Mouse (Mus musculus) liver, embryonic 11.5 days (tissue): ENCODE results near the gene Rccd1. TPM values are rescaled to one million over a fixed set of nuclear protein-coding genes. Genes with fewer than 3 reads are reported as not detected.
A peak's percentile ranks its signal among the peaks of the same experiment; 100 is the strongest.

ENCODE experiments used
- ATAC-seq: fragments of 200-750 bp; cut with Nextera tagmentation; replicated peaks from 2 replicates; pipeline ENCODE4 v1.8.0; 2017; ENCODE audit warnings: moderate number of reproducible peaks, mild to moderate bottlenecking, moderate TSS enrichment, moderate library complexity; ENCODE audit not compliant: low FRiP score
- DNase-seq: peaks from one replicate; pipeline ENCODE4 v3.0.0-alpha.2; 2017; ENCODE audit warnings: low spot score
- H3K27ac ChIP-seq: fragments of 300-500 bp; sonication (generic); 2 replicates; pipeline ENCODE4 v1.5.1; 2014; ENCODE audit warnings: mild to moderate bottlenecking, low read depth, low read length, control low read depth
- H3K27me3 ChIP-seq: fragments of 300-500 bp; sonication (generic); replicated peaks from 2 replicates; pipeline ENCODE4 v1.6.1; 2014; ENCODE audit warnings: low read length, mixed read lengths; ENCODE audit not compliant: control insufficient read depth, insufficient read depth
- H3K36me3 ChIP-seq: fragments of 300-500 bp; sonication (generic); 2 replicates; pipeline ENCODE4 v1.6.1; 2014; ENCODE audit warnings: mild to moderate bottlenecking, low read length, moderate library complexity, mixed read lengths; ENCODE audit not compliant: control insufficient read depth, insufficient read depth
- H3K4me1 ChIP-seq: fragments of 300-500 bp; sonication (generic); replicated peaks from 2 replicates; pipeline ENCODE4 v1.6.1; 2014; ENCODE audit warnings: low read length, mixed read lengths; ENCODE audit not compliant: control insufficient read depth, insufficient read depth
- H3K4me2 ChIP-seq: fragments of 300-500 bp; sonication (generic); 2 replicates; pipeline ENCODE4 v1.6.1; 2014; ENCODE audit warnings: mild to moderate bottlenecking, control low read depth, moderate library complexity
- H3K4me3 ChIP-seq: fragments of 300-500 bp; sonication (generic); 2 replicates; pipeline ENCODE4 v1.5.1; 2014; ENCODE audit warnings: low read depth, low read length, control low read depth
- H3K9ac ChIP-seq: fragments of 300-500 bp; sonication (generic); 2 replicates; pipeline ENCODE4 v1.6.1; 2014; ENCODE audit warnings: low read depth, low read length, control low read depth
- H3K9me3 ChIP-seq: fragments of 300-500 bp; sonication (generic); 2 replicates; pipeline ENCODE4 v1.6.1; 2016; ENCODE audit warnings: low read length, inconsistent platforms, mixed read lengths; ENCODE audit not compliant: control insufficient read depth
- WGBS: fragments of 180-500 bp; shearing (Covaris S2); extraction: QIAGEN DNeasy Blood & Tissue Kit; methylation state at CpG from one replicate; pipeline ENCODE4 v1.1.7; 2014; 5-methylcytosine and 5-hydroxymethylcytosine counted together
- polyA plus RNA-seq: library from polyadenylated mRNA; unstranded; fragments of >200 nt; fragmentation: Nextera tagmentation; extraction: Ambion mirVana; gene quantifications from 2 replicates; pipeline ENCODE4 v1.2.1, GENCODE M21; 2014

The Rccd1 gene
- polyA plus RNA-seq, 1 experiment from 2014 or later, result 11.4 TPM

- Histone ChIP-seq H3K36me3 (no peaks in the 10 kb centered on the region), H3K4me2 (no peak overlapping the region), H3K27ac (no peak overlapping the region), H3K9me3 (no peaks in the 10 kb centered on the region), H3K4me1 (peaks cover 5% of the 10 kb centered on the region), H3K27me3 (no peaks in the 10 kb centered on the region), H3K4me3 (no peak overlapping the region), H3K9ac (no peak overlapping the region)
- no peak for DNase-seq
- WGBS, result 56% methylated on average over 11 of the region's 11 CpGs
- ATAC-seq, result no peak
Measured at GRCm38 (mm10) chr7:80252886-80253285, 71.4 kb downstream of the Rccd1 start.

GRCm38 (mm10) chr7:80252437-80252836 lies 71.8 kb downstream of the Rccd1 start:
- Histone ChIP-seq H3K4me2 (no peak overlapping the region), H3K27me3 (no peaks in the 10 kb centered on the region), H3K9ac (no peak overlapping the region), H3K4me1 (peaks cover 5% of the 10 kb centered on the region), H3K27ac (no peak overlapping the region), H3K9me3 (no peaks in the 10 kb centered on the region), H3K36me3 (no peaks in the 10 kb centered on the region), H3K4me3 (no peak overlapping the region)
- ATAC-seq (no peak), DNase-seq (no peak)
- WGBS, result 82% methylated on average over 7 of the region's 7 CpGs

GRCm38 (mm10) chr7:80246859-80247258 lies 77.4 kb downstream of the Rccd1 start:
- H3K9me3 ChIP-seq, result no peaks in the 10 kb centered on the region
- peaks cover 7% of the 10 kb centered on the region for H3K4me1 ChIP-seq
- H3K4me2 ChIP-seq, result peak overlapping the region; percentile 75
- no peaks in the 10 kb centered on the region for H3K27me3 ChIP-seq
- WGBS, result 32% methylated on average over 7 of the region's 7 CpGs
- no peaks in the 10 kb centered on the region for H3K36me3 ChIP-seq
- DNase-seq, result no peak
- H3K4me3 ChIP-seq, result peak overlapping the region; percentile 64
- 0 out of 2 replicates have a peak overlapping the region, but pooled peaks have one; percentile 21 for H3K27ac ChIP-seq
- H3K9ac ChIP-seq, result peak overlapping the region; percentile 71; the same call in 1 of the 2 replicates
- ATAC-seq, result no peak

GRCm38 (mm10) chr7:80246148-80246721 lies 78.0 kb downstream of the Rccd1 start, which contains the start of gene Ttll13:
Gene Ttll13, plus strand, starts transcription at chr7:80246376.
- WGBS, result under 1% methylated on average over 48 of the region's 48 CpGs
- ATAC-seq, result peak; percentile 98

GRCm38 (mm10) chr7:80244851-80245250 lies 79.4 kb downstream of the Rccd1 start:
- Histone ChIP-seq H3K9ac (no peak overlapping the region), H3K9me3 (no peaks in the 10 kb centered on the region), H3K27me3 (no peaks in the 10 kb centered on the region), H3K36me3 (peaks cover 6% of the 10 kb centered on the region), H3K4me2 (no peak overlapping the region), H3K4me3 (no peak overlapping the region), H3K27ac (no peak overlapping the region), H3K4me1 (peaks cover 7% of the 10 kb centered on the region)
- ATAC-seq (no peak), DNase-seq (no peak)
- 93% methylated on average over 4 of the region's 4 CpGs for WGBS

More at GRCm38 (mm10) chr7:80246148-80246721, 78.0 kb downstream of the Rccd1 start, which contains the start of gene Ttll13:
- Histone ChIP-seq H3K4me1 (peaks cover 7% of the 10 kb centered on the region), H3K27ac (peak within 1 kb of the TSS; percentile 54), H3K36me3 (no peaks in the 10 kb centered on the region), H3K4me3 (peak within 1 kb of the TSS; percentile 64), H3K9ac (peak within 1 kb of the TSS; percentile 71), H3K27me3 (no peaks in the 10 kb centered on the region), H3K9me3 (no peaks in the 10 kb centered on the region), H3K4me2 (peak within 1 kb of the TSS; percentile 75)
- peak; percentile 96 for DNase-seq

Other genes with a start within 250 kb of the Rccd1 start
- gene Idh2, start 209.1 kb downstream of the Rccd1 start, polyA plus RNA-seq, result 259 and 268 TPM in 2 replicates
- 11.7 and 12.9 TPM in 2 replicates for gene Sema4b, start 137.6 kb downstream of the Rccd1 start, polyA plus RNA-seq
- gene Cib1, start 91.6 kb downstream of the Rccd1 start, polyA plus RNA-seq, result 113 and 114 TPM in 2 replicates
- 6.5 and 7.4 TPM in 2 replicates for gene Gdpgp1, start 91.6 kb downstream of the Rccd1 start, polyA plus RNA-seq
- 0.52 and 1.6 TPM in 2 replicates for gene Ttll13, start 78.1 kb downstream of the Rccd1 start, polyA plus RNA-seq
- 55.1 and 58.4 TPM in 2 replicates for gene Ngrn, start 63.2 kb downstream of the Rccd1 start, polyA plus RNA-seq
- 20.8 and 24.4 TPM in 2 replicates for gene Vps33b, start 54.8 kb downstream of the Rccd1 start, polyA plus RNA-seq
- 148 and 178 TPM in 2 replicates for gene Prc1, start 30.0 kb downstream of the Rccd1 start, polyA plus RNA-seq
- gene Unc45a, start 16.6 kb upstream of the Rccd1 start, polyA plus RNA-seq, result 23.7 and 24.0 TPM in 2 replicates
- 9.7 and 10.5 TPM in 2 replicates for gene Hddc3, start 18.6 kb upstream of the Rccd1 start, polyA plus RNA-seq
- gene Man2a2, start 46.9 kb upstream of the Rccd1 start, polyA plus RNA-seq, result 9.4 and 12.4 TPM in 2 replicates
- 15.2 and 16.4 TPM in 2 replicates for gene Fes, start 63.5 kb upstream of the Rccd1 start, polyA plus RNA-seq
- gene Furin, start 81.0 kb upstream of the Rccd1 start, polyA plus RNA-seq, result 8.3 and 10.4 TPM in 2 replicates
- gene Blm, start 210.7 kb upstream of the Rccd1 start, polyA plus RNA-seq, result 54.8 and 58.3 TPM in 2 replicates